Mouse (Mus musculus): ENCODE results near the gene Wwox. TPM values are rescaled to one million over a fixed set of nuclear protein-coding genes. Genes with fewer than 3 reads are reported as not detected.

Gene Wwox
- total and polyA plus RNA-seq, 3 experiments = 7.8 to 11.5 (median 9.1) TPM

GRCm38 (mm10) chr8:114686462-114686861 lies 247.0 kb downstream of the Wwox start:
- TF ChIP-seq USF2 (conservative IDR thresholded peaks at IDR 0.05; ENCODE audit: low read depth, low read length) (no peak), USF1 (IDR thresholded peaks at IDR 0.05; ENCODE audit: low read depth, low read length) (no peak), GABPA (IDR thresholded peaks at IDR 0.05; ENCODE audit: insufficient replicate concordance, low read depth, low read length) (no peak), BHLHE40 (IDR thresholded peaks at IDR 0.05; ENCODE audit: low read depth, low read length) (no peak), ELF1 (IDR thresholded peaks at IDR 0.05; ENCODE audit: low read depth, low read length) (no peak), POLR2AphosphoS2 (IDR thresholded peaks at IDR 0.05; ENCODE audit: low read depth, low read length) (no peak), MAX (IDR thresholded peaks at IDR 0.05; ENCODE audit: low read length) (no peak), TBP (conservative IDR thresholded peaks at IDR 0.05; ENCODE audit: low read depth, low read length) (no peak), ETS1 (conservative IDR thresholded peaks at IDR 0.05; ENCODE audit: low read depth, low read length) (no peak), ZMIZ1 (IDR thresholded peaks at IDR 0.05; ENCODE audit: low read depth, low read length) (no peak), MAFK (IDR thresholded peaks at IDR 0.05; ENCODE audit: insufficient replicate concordance, low read length) (no peak), ZNF384 (IDR thresholded peaks at IDR 0.05; ENCODE audit: low read depth, low read length) (no peak), RCOR1 (conservative IDR thresholded peaks at IDR 0.05; ENCODE audit: low read depth, low read length) (no peak), ZKSCAN1 (IDR thresholded peaks at IDR 0.05; ENCODE audit: borderline replicate concordance, low read depth, low read length) (no peak), NRF1 (IDR thresholded peaks at IDR 0.05; ENCODE audit: low read depth, low read length) (no peak), JUND (conservative IDR thresholded peaks at IDR 0.05; ENCODE audit: low read depth, low read length) (no peak), SIN3A (IDR thresholded peaks at IDR 0.05; ENCODE audit: low read length) (no peak)
- no peak for DNase-seq (ENCODE audit: extremely low read depth)
- in situ Hi-C loops (cut with MboI; ENCODE audit: low pct_ligation_motif_present, low pct_unique_long_range_greater_than_20kb, low sequenced_read_pairs) (no loop called here), dilution Hi-C loops (cut with MboI; ENCODE audit: extremely low pct_ligation_motif_present, extremely low pct_unique_long_range_greater_than_20kb, low sequenced_read_pairs) (no loop called here)
- H3K4me1 ChIP-seq (ENCODE audit: control insufficient read depth in 1 of 2, insufficient read depth in 2 of 2) = peaks cover 0 to 11% of the 10 kb centered on the region in 2 experiments; a peak in 2 of 4 replicates
- no peaks in the 10 kb centered on the region for H3K79me2 ChIP-seq (replicated peaks; ENCODE audit: control insufficient read depth, extremely low read depth, insufficient read depth, poor library complexity, severe bottlenecking)
- no peaks in the 10 kb centered on the region for H3K27me3 ChIP-seq (replicated peaks)
- H3K27ac ChIP-seq (ENCODE audit: insufficient read depth, low read depth) = no peak overlapping the region
- peaks cover 0 to 3% of the 10 kb centered on the region in 2 experiments for H3K36me3 ChIP-seq (replicated peaks in 1 of 2; ENCODE audit: control insufficient read depth in 1 of 2, insufficient read depth in 1 of 2, low read length in 1 of 2)
- H3K4me2 ChIP-seq (ENCODE audit: insufficient read depth, low read depth, poor library complexity, severe bottlenecking) = no peak overlapping the region
- no peak overlapping the region for H3K4me3 ChIP-seq (replicated peaks in 1 of 3; ENCODE audit: low read depth in 2 of 3, low read length in 2 of 3, poor library complexity in 1 of 3)
- no peaks in the 10 kb centered on the region for H3K9me3 ChIP-seq (replicated peaks; ENCODE audit: low read length)
- H3K9ac ChIP-seq (ENCODE audit: insufficient read depth, low read depth) = no peak overlapping the region

- H3K9me3 ChIP-seq (replicated peaks; ENCODE audit: low read length) = no peaks in the 10 kb centered on the region
- no peaks in the 10 kb centered on the region for H3K27me3 ChIP-seq (replicated peaks)
- H3K4me1 ChIP-seq (ENCODE audit: control insufficient read depth in 1 of 2, insufficient read depth in 2 of 2) = peaks cover 0 to 8% of the 10 kb centered on the region in 2 experiments; a peak in 2 of 4 replicates
- H3K4me2 ChIP-seq (ENCODE audit: insufficient read depth, low read depth, poor library complexity, severe bottlenecking) = no peak overlapping the region
- TF ChIP-seq POLR2A (IDR thresholded peaks at IDR 0.05; ENCODE audit: low read depth, low read length) (no peak), CTCF (conservative IDR thresholded peaks at IDR 0.05 in 1 of 2, IDR thresholded peaks at IDR 0.05 in 1 of 2; ENCODE audit: low read depth in 2 of 2, low read length in 2 of 2) (no peak), RCOR1 (conservative IDR thresholded peaks at IDR 0.05; ENCODE audit: low read depth, low read length) (no peak), KAT2A (IDR thresholded peaks at IDR 0.05; ENCODE audit: insufficient replicate concordance, low read length) (no peak)
- no peak overlapping the region for H3K9ac ChIP-seq (ENCODE audit: insufficient read depth, low read depth)
- H3K27ac ChIP-seq (ENCODE audit: insufficient read depth, low read depth) = no peak overlapping the region
- dilution Hi-C loops (cut with MboI; ENCODE audit: extremely low pct_ligation_motif_present, extremely low pct_unique_long_range_greater_than_20kb, low sequenced_read_pairs) (no loop called here), in situ Hi-C loops (cut with MboI; ENCODE audit: low pct_ligation_motif_present, low pct_unique_long_range_greater_than_20kb, low sequenced_read_pairs) (no loop called here)
- H3K4me3 ChIP-seq (replicated peaks in 1 of 3; ENCODE audit: low read depth in 2 of 3, low read length in 2 of 3, poor library complexity in 1 of 3) = no peak overlapping the region
- DNase-seq (ENCODE audit: extremely low read depth) = no peak
- H3K79me2 ChIP-seq (replicated peaks; ENCODE audit: control insufficient read depth, extremely low read depth, insufficient read depth, poor library complexity, severe bottlenecking) = no peaks in the 10 kb centered on the region
- H3K36me3 ChIP-seq (replicated peaks in 1 of 2; ENCODE audit: control insufficient read depth in 1 of 2, insufficient read depth in 1 of 2, low read length in 1 of 2) = no peaks in the 10 kb centered on the region
These were observed 249.3 kb downstream of the Wwox start for GRCm38 (mm10) chr8:114688732-114689131.
